Mouse (Mus musculus) G1E (cell line): ENCODE data around the gene Srsf5.

Experiments used
- CTCF ChIP-seq: IDR thresholded peaks from 2 replicates; pipeline ENCODE4 v1.5.1; 2012; ENCODE audit warnings: low read depth, low read length, inconsistent platforms, mixed read lengths
- GATA1 ChIP-seq: IDR thresholded peaks from 2 replicates; pipeline ENCODE4 v1.6.1; 2012; ENCODE audit warnings: borderline replicate concordance, low read length, inconsistent platforms, mixed read lengths
- GATA2 ChIP-seq: IDR thresholded peaks from 2 replicates; pipeline ENCODE4 v1.6.1; 2012; ENCODE audit warnings: low read depth, low read length, inconsistent platforms, borderline replicate concordance
- POLR2AphosphoS5 ChIP-seq: IDR thresholded peaks from 2 replicates; pipeline ENCODE4 v1.6.1; 2012; ENCODE audit warnings: low read depth, low read length, inconsistent platforms; ENCODE audit not compliant: insufficient replicate concordance
- TAL1 ChIP-seq: conservative IDR thresholded peaks from 2 replicates; pipeline ENCODE4 v1.6.1; 2012; ENCODE audit warnings: low read depth, low read length, inconsistent platforms, mixed read lengths

- TF ChIP-seq CTCF (no peak), GATA1 (no peak), GATA2 (no peak), POLR2AphosphoS5 (no peak), TAL1 (no peak)
Observed at GRCm38 (mm10) chr12:80909631-80910030, 35.7 kb upstream of the Srsf5 start.
